Mouse (Mus musculus) CH12.LX (cell line): ENCODE measurements around the gene Eml3. TPM values are rescaled to one million over a fixed set of nuclear protein-coding genes. Genes with fewer than 3 reads are reported as not detected.

Experiments
- DNase-seq: peaks from one replicate; pipeline ENCODE4 v3.0.0-alpha.2; 2013; ENCODE audit errors: extremely low read depth
- H3K27ac ChIP-seq: 2 replicates; pipeline ENCODE4 v1.5.1; 2012; ENCODE audit warnings: low read depth, mild to moderate bottlenecking, control low read depth, moderate library complexity; ENCODE audit not compliant: insufficient read depth
- H3K27me3 ChIP-seq: replicated peaks from 2 replicates; pipeline ENCODE3; 2012; ENCODE audit warnings: inconsistent platforms
- H3K36me3 ChIP-seq, 2 experiments: replicated peaks in 1 of 2; 2 replicates each; pipeline versions ENCODE3 to v1.6.1; 2012; ENCODE audit warnings: inconsistent platforms in 1 of 2, low read length in 1 of 2, mild to moderate bottlenecking in 1 of 2, mixed read lengths in 1 of 2, moderate library complexity in 1 of 2; ENCODE audit not compliant: control insufficient read depth in 1 of 2, insufficient read depth in 1 of 2
- H3K4me1 ChIP-seq, 2 experiments: 2 replicates each; pipeline ENCODE4 v1.6.1; 2012; ENCODE audit warnings: inconsistent platforms in 1 of 2, moderate library complexity in 1 of 2; ENCODE audit not compliant: insufficient read depth in 2 of 2, control insufficient read depth in 1 of 2
- H3K4me2 ChIP-seq: 2 replicates; pipeline ENCODE4 v1.6.1; 2012; ENCODE audit warnings: low read depth, mild to moderate bottlenecking, control low read depth; ENCODE audit not compliant: poor library complexity, insufficient read depth, severe bottlenecking
- H3K4me3 ChIP-seq, 3 experiments: fragments of 150-350 bp in 1 of 3; sonication (generic) in 1 of 3; replicated peaks in 1 of 3; 2 replicates each; pipeline versions ENCODE3 to v1.5.1; 2011 to 2012; ENCODE audit warnings: low read depth in 2 of 3, low read length in 2 of 3, mild to moderate bottlenecking in 2 of 3, moderate library complexity in 2 of 3, control low read depth in 1 of 3, improper control_type of control experiment in 1 of 3, inconsistent platforms in 1 of 3, mixed read lengths in 1 of 3; ENCODE audit not compliant: poor library complexity in 1 of 3
- H3K79me2 ChIP-seq: replicated peaks from 2 replicates; pipeline ENCODE4 v1.6.1; 2012; ENCODE audit warnings: mild to moderate bottlenecking, moderate library complexity; ENCODE audit not compliant: control insufficient read depth, poor library complexity, insufficient read depth, severe bottlenecking; ENCODE audit errors: extremely low read depth
- H3K9ac ChIP-seq: 2 replicates; pipeline ENCODE4 v1.6.1; 2012; ENCODE audit warnings: low read depth, mild to moderate bottlenecking, control low read depth, moderate library complexity; ENCODE audit not compliant: insufficient read depth
- H3K9me3 ChIP-seq: replicated peaks from 2 replicates; pipeline ENCODE3; 2012; ENCODE audit warnings: low read length, inconsistent platforms, mixed read lengths
- BHLHE40 ChIP-seq: IDR thresholded peaks from 2 replicates; pipeline ENCODE4 v1.6.1; 2011; ENCODE audit warnings: mild to moderate bottlenecking, low read depth, low read length, improper control_type of control experiment
- CHD2 ChIP-seq: IDR thresholded peaks from 2 replicates; pipeline ENCODE4 v1.6.1; 2011; ENCODE audit warnings: low read length, improper control_type of control experiment
- CTCF ChIP-seq, 2 experiments: IDR thresholded peaks in 1 of 2; conservative IDR thresholded peaks in 1 of 2; 2 replicates each; pipeline ENCODE4 v1.5.1; 2011 to 2012; ENCODE audit warnings: low read depth in 2 of 2, low read length in 2 of 2, improper control_type of control experiment in 1 of 2, inconsistent platforms in 1 of 2, mild to moderate bottlenecking in 1 of 2, moderate library complexity in 1 of 2
- E2F4 ChIP-seq: IDR thresholded peaks from 2 replicates; pipeline ENCODE4 v1.6.1; 2011; ENCODE audit warnings: low read depth, low read length, improper control_type of control experiment; ENCODE audit not compliant: insufficient replicate concordance
- EP300 ChIP-seq: IDR thresholded peaks from 2 replicates; pipeline ENCODE4 v1.6.1; 2011; ENCODE audit warnings: low read length, improper control_type of control experiment
- JUND ChIP-seq: conservative IDR thresholded peaks from 2 replicates; pipeline ENCODE4 v1.6.1; 2011; ENCODE audit warnings: low read depth, low read length, improper control_type of control experiment
- KAT2A ChIP-seq: IDR thresholded peaks from 2 replicates; pipeline ENCODE4 v1.6.1; 2012; ENCODE audit warnings: low read length, improper control_type of control experiment, inconsistent platforms; ENCODE audit not compliant: insufficient replicate concordance
- MYC ChIP-seq: IDR thresholded peaks from 2 replicates; pipeline ENCODE4 v1.6.1; 2011; ENCODE audit warnings: low read depth, mild to moderate bottlenecking, improper control_type of control experiment, low read length
- NELFE ChIP-seq: IDR thresholded peaks from 2 replicates; pipeline ENCODE4 v1.6.1; 2011; ENCODE audit warnings: low read depth, low read length, improper control_type of control experiment
- POLR2A ChIP-seq: IDR thresholded peaks from 2 replicates; pipeline ENCODE4 v1.6.1; 2011; ENCODE audit warnings: low read depth, mild to moderate bottlenecking, improper control_type of control experiment, low read length
- RCOR1 ChIP-seq: conservative IDR thresholded peaks from 2 replicates; pipeline ENCODE4 v1.6.1; 2012; ENCODE audit warnings: low read depth, mild to moderate bottlenecking, inconsistent platforms, low read length, improper control_type of control experiment
- TCF12 ChIP-seq: IDR thresholded peaks from 2 replicates; pipeline ENCODE4 v1.6.1; 2014; ENCODE audit warnings: low read depth, mild to moderate bottlenecking, inconsistent platforms, low read length, improper control_type of control experiment
- UBTF ChIP-seq: IDR thresholded peaks from 2 replicates; pipeline ENCODE4 v1.6.1; 2012; ENCODE audit warnings: low read depth, mild to moderate bottlenecking, inconsistent platforms, low read length, improper control_type of control experiment, moderate library complexity
- USF1 ChIP-seq: IDR thresholded peaks from 2 replicates; pipeline ENCODE4 v1.6.1; 2014; ENCODE audit warnings: low read depth, mild to moderate bottlenecking, inconsistent platforms, low read length, improper control_type of control experiment
- ZC3H11A ChIP-seq: IDR thresholded peaks from 2 replicates; pipeline ENCODE4 v1.6.1; 2012; ENCODE audit warnings: low read depth, mild to moderate bottlenecking, inconsistent platforms, low read length, improper control_type of control experiment
- dilution Hi-C: fragments of 300-500 bp; cut with MboI; formaldehyde crosslinking; loops from 2 replicates; pipeline ENCODE4 v1.14.3; 2020; ENCODE audit warnings: low sequenced_read_pairs; ENCODE audit not compliant: extremely low pct_unique_long_range_greater_than_20kb, extremely low pct_ligation_motif_present
- in situ Hi-C: fragments of 300-500 bp; cut with MboI; formaldehyde crosslinking; loops from 3 replicates; pipeline ENCODE4 v1.14.3; 2019; ENCODE audit warnings: low sequenced_read_pairs, low pct_ligation_motif_present, low pct_unique_long_range_greater_than_20kb, mixed read lengths
- polyA plus RNA-seq: library from polyadenylated mRNA; unstranded; fragments of >175 nt; gene quantifications from 2 replicates; pipeline ENCODE4 v1.2.1, GENCODE M21; 2012; ENCODE audit warnings: low read depth; ENCODE audit not compliant: insufficient read length
- total RNA-seq, 2 experiments: library from RNA; depleted of rRNA; stranded (reverse); fragments of 300-350 nt in 1 of 2; fragments of >200 nt in 1 of 2; gene quantifications; 2 replicates each; pipeline ENCODE4 v1.2.3; 2012 to 2014

Eml3 gene
- total and polyA plus RNA-seq, 3 experiments, result 18.7 to 37.3 (median 33.3) TPM

GRCm38 (mm10) chr19:8988346-8989065 is 59.2 kb downstream of the Eml3 start:
- H3K4me1 ChIP-seq, result peaks cover 37 to 75% of the 10 kb centered on the region in 2 experiments
- H3K4me3 ChIP-seq, result peak overlapping the region in 2 of 3 experiments; percentile 13 to 95
- in situ Hi-C loops, result no loop called here

DNA sequence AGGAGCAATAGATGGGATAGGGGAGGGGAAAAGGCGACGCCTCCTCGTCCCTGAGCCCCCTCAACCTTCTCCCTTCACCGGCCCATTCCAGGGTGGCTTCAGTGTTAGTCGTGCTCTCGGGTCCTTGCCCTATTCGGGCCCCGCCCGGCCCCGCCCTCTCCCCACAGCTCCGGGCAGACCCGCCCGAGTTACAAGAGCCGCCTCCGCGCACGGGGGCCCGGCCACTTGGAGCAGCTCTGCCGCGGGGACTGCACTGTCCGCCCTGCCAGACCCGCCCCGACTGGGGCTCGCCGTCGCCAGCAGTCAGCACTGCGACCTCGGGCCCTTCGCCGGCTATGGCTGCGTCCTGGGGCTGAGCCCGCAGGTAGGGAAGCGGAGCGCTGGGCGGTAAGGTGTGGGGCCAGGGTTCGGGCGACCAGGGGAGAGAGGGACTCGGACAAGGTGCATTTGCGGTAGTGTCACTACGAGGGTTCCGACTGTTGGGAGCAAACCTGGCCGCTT is 59.8 kb downstream of the Eml3 start, which contains the start of gene Ahnak:
Ahnak (plus strand) TSS at position 219 of the 501 bp plus-strand sequence.
- 0 out of 2 replicates have a peak, but pooled peaks have one; percentile 6 for TF ChIP-seq BHLHE40
- TF ChIP-seq POLR2A, result peak; percentile 58
- TF ChIP-seq KAT2A, result no peak
- TF ChIP-seq UBTF, result peak; percentile 80
- Histone ChIP-seq H3K36me3 (no peaks in the 10 kb centered on the region), H3K27me3 (peaks cover 14% of the 10 kb centered on the region), H3K4me1 (peaks cover 35 to 75% of the 10 kb centered on the region in 2 experiments), H3K27ac (peak within 1 kb of the TSS; percentile 50), H3K9me3 (no peaks in the 10 kb centered on the region), H3K79me2 (peaks cover 19% of the 10 kb centered on the region), H3K4me2 (peak within 1 kb of the TSS; percentile 45), H3K4me3 (peak within 1 kb of the TSS; percentile 52 to 95 (median 73)), H3K9ac (peak within 1 kb of the TSS; percentile 83)
- in situ Hi-C loops, result no loop called here
- dilution Hi-C loops, result no loop called here
- DNase-seq, result no peak

More at GRCm38 (mm10) chr19:8988346-8989065, 59.2 kb downstream of the Eml3 start:
- no peaks in the 10 kb centered on the region for H3K9me3 ChIP-seq
- H3K79me2 ChIP-seq, result peaks cover 16% of the 10 kb centered on the region
- TF ChIP-seq ZC3H11A (no peak), E2F4 (no peak), JUND (no peak), CTCF (conservative IDR thresholded peaks at IDR 0.05 in 1 of 2, IDR thresholded peaks at IDR 0.05 in 1 of 2; ENCODE audit: low read depth in 2 of 2, low read length in 2 of 2) (no peak), NELFE (no peak), EP300 (no peak), MYC (no peak), POLR2A (no peak), TCF12 (no peak), CHD2 (no peak), BHLHE40 (no peak), RCOR1 (no peak), USF1 (no peak)
- dilution Hi-C loops, result no loop called here
- peak overlapping the region; percentile 45 for H3K4me2 ChIP-seq
- no peak for DNase-seq
- H3K9ac ChIP-seq, result peak overlapping the region; percentile 83; the same call in 1 of the 2 replicates
- peaks cover 14% of the 10 kb centered on the region for H3K27me3 ChIP-seq
- no peaks in the 10 kb centered on the region for H3K36me3 ChIP-seq
- no peak overlapping the region for H3K27ac ChIP-seq
